Mouse (Mus musculus): ENCODE measurements around the gene Prrc2c.

- TF ChIP-seq CTCF (conservative IDR thresholded peaks at IDR 0.05; ENCODE audit: low read length) = no peak
- no peak for TF ChIP-seq NANOG (IDR thresholded peaks at IDR 0.05; ENCODE audit: borderline replicate concordance, low read length)
- no peak for TF ChIP-seq POU5F1 (IDR thresholded peaks at IDR 0.05; ENCODE audit: borderline replicate concordance, low read length)
These were observed 42.5 kb downstream of the Prrc2c start for GRCm38 (mm10) chr1:162697866-162698265.
